Mouse (Mus musculus) embryonic facial prominence, embryonic 15.5 days (tissue): ENCODE measurements around the gene Ccdc91. TPM values are rescaled to one million over a fixed set of nuclear protein-coding genes. Genes with fewer than 3 reads are reported as not detected.

Experiments
- ATAC-seq: fragments of 200-750 bp; cut with Nextera tagmentation; 2 replicates; pipeline ENCODE4 v1.8.0; 2017; ENCODE audit warnings: low read depth, moderate TSS enrichment; ENCODE audit not compliant: insufficient number of reproducible peaks, low FRiP score, low TSS enrichment
- H3K27ac ChIP-seq: fragments of 300-500 bp; sonication (generic); replicated peaks from 2 replicates; pipeline ENCODE4 v1.5.1; 2015; ENCODE audit warnings: mild to moderate bottlenecking, inconsistent platforms
- H3K27me3 ChIP-seq: fragments of 300-500 bp; sonication (generic); 2 replicates; pipeline ENCODE4 v1.6.1; 2015; ENCODE audit warnings: inconsistent platforms
- H3K36me3 ChIP-seq: fragments of 300-500 bp; sonication (generic); 2 replicates; pipeline ENCODE4 v1.6.1; 2015; ENCODE audit warnings: mild to moderate bottlenecking, inconsistent platforms
- H3K4me1 ChIP-seq: fragments of 300-500 bp; sonication (generic); 2 replicates; pipeline ENCODE4 v1.6.1; 2015; ENCODE audit warnings: inconsistent platforms
- H3K4me2 ChIP-seq: fragments of 300-500 bp; sonication (generic); replicated peaks from 2 replicates; pipeline ENCODE4 v1.6.1; 2015; ENCODE audit warnings: mild to moderate bottlenecking, inconsistent platforms
- H3K4me3 ChIP-seq: fragments of 300-500 bp; sonication (generic); replicated peaks from 2 replicates; pipeline ENCODE4 v1.5.1; 2015; ENCODE audit warnings: mild to moderate bottlenecking, inconsistent platforms
- H3K9ac ChIP-seq: fragments of 300-500 bp; sonication (generic); 2 replicates; pipeline ENCODE4 v1.6.1; 2015; ENCODE audit warnings: inconsistent platforms
- H3K9me3 ChIP-seq: fragments of 300-500 bp; sonication (generic); replicated peaks from 2 replicates; pipeline ENCODE4 v1.6.1; 2016; ENCODE audit warnings: inconsistent platforms
- WGBS: fragments of 180-500 bp; shearing (Covaris S2); methylation state at CpG from one replicate; pipeline ENCODE4 v1.1.7; 2015; 5-methylcytosine and 5-hydroxymethylcytosine counted together
- polyA plus RNA-seq: library from polyadenylated mRNA; unstranded; fragments of >200 nt; fragmentation: Nextera tagmentation; extraction: Ambion mirVana; gene quantifications from 2 replicates; pipeline ENCODE4 v1.2.1, GENCODE M21; 2015

Ccdc91 gene
- polyA plus RNA-seq, 1 experiment from 2014 or later: 31.0 TPM

DNA sequence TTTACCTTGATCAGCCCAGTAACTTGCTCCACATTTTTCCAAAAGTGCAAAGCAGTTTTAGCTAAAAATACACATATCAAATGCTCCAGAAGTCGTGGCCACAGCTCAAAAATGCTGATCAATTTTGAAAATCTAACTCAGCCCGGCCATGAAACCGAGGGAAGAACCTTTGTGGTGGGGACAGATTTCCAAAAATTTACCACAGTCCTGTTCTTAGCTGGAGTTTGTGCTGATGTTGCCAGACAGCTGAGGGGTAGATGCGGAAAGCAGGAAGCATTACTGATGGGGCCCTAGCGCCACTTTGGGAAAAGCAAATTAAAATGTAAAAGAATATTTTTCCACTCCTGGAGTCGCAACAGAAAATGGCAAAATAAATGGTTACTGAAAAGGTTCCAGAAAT is 31.6 kb downstream of the Ccdc91 start:
- no peak overlapping the region for H3K9ac ChIP-seq
- 0 out of 2 replicates have a peak overlapping the region, but pooled peaks have one; percentile 2 for H3K4me2 ChIP-seq
- no peak for ATAC-seq
- H3K4me3 ChIP-seq: no peak overlapping the region
- H3K27me3 ChIP-seq: no peaks in the 10 kb centered on the region
- peak overlapping the region; percentile 48; the same call in 1 of the 2 replicates for H3K27ac ChIP-seq
- WGBS: 57% methylated on average over 6 of the region's 6 CpGs
- H3K9me3 ChIP-seq: no peaks in the 10 kb centered on the region
- H3K36me3 ChIP-seq: no peaks in the 10 kb centered on the region
- H3K4me1 ChIP-seq: peaks cover 18% of the 10 kb centered on the region

DNA sequence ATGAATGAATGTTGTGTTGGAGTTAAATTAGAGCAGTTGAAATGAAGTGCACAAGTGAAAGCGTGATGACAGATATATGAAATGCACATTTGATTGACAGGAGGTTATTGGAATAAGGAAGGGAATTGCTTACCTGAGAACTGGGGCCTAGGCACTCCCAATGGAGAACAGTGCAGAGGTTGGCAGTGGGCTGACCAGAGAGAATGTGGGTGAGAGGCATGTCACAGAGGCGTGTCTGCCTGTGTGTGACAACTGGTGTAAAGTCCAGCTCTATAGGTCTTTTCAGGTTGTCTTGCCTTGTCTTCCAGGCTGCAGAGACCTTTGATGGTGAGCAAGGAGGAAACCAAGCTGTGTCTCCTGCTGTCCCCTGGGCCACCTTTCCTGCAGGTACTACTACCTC is 34.9 kb downstream of the Ccdc91 start:
- no peak overlapping the region for H3K4me2 ChIP-seq
- ATAC-seq: no peak
- no peak overlapping the region for H3K4me3 ChIP-seq
- WGBS: 93% methylated on average over 2 of the region's 2 CpGs
- no peak overlapping the region for H3K9ac ChIP-seq
- peaks cover 17% of the 10 kb centered on the region for H3K4me1 ChIP-seq
- no peaks in the 10 kb centered on the region for H3K27me3 ChIP-seq
- no peaks in the 10 kb centered on the region for H3K9me3 ChIP-seq
- H3K27ac ChIP-seq: no peak overlapping the region
- peaks cover 5% of the 10 kb centered on the region; the same call in 1 of the 2 replicates for H3K36me3 ChIP-seq

DNA sequence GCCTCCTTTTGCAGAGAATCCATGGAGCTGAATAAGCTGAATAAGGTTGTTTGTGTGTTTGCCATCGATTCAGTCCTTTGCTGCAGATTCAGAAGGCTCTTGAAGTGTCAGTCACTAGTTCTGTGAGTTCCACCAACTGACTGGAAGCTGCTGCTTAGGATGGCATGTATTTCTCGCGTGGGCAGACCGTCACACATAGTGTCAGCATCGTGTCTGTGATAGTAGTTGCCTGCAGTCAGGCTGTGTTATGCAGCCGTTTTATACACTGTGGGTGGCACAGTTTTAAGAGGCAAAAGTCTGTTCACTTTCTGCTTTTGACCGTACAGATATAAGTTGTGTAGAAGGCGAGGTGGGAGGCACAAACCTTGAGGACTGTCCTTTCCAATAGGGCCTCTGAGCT is 42.3 kb downstream of the Ccdc91 start:
- no peak overlapping the region for H3K4me2 ChIP-seq
- H3K27ac ChIP-seq: no peak overlapping the region
- peaks cover 5% of the 10 kb centered on the region; the same call in 1 of the 2 replicates for H3K36me3 ChIP-seq
- no peak overlapping the region for H3K4me3 ChIP-seq
- H3K4me1 ChIP-seq: no peaks in the 10 kb centered on the region
- H3K9ac ChIP-seq: no peak overlapping the region
- no peak for ATAC-seq
- 70% methylated on average over 8 of the region's 8 CpGs for WGBS
- H3K27me3 ChIP-seq: no peaks in the 10 kb centered on the region
- no peaks in the 10 kb centered on the region for H3K9me3 ChIP-seq

DNA sequence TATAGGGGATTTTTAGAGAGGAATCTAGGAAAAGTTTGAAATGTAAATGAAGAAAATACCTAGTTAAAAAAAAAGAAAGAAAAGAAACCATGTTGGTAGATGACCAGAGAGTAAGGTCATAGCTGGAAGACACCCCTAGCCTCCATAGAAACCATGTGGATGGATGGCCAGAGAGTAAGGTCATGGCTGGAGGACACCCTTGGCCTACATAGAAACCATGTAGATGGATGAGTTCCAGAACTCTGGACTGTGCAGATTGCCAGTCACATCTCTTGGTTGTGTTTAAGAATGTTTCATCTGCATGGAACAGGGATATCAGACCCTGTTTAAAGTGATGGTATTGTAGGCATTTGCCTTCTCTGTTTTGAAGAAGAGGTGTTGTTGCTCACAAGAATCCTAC is 49.6 kb downstream of the Ccdc91 start:
- Histone ChIP-seq H3K4me3 (no peak overlapping the region), H3K27me3 (no peaks in the 10 kb centered on the region), H3K36me3 (no peaks in the 10 kb centered on the region), H3K9me3 (no peaks in the 10 kb centered on the region), H3K4me2 (no peak overlapping the region), H3K27ac (no peak overlapping the region), H3K4me1 (no peaks in the 10 kb centered on the region), H3K9ac (no peak overlapping the region)
- no peak for ATAC-seq

- WGBS: 87% methylated on average over 5 of the region's 5 CpGs
- H3K4me3 ChIP-seq: no peak overlapping the region
- no peak overlapping the region for H3K9ac ChIP-seq
- H3K9me3 ChIP-seq: no peaks in the 10 kb centered on the region
- H3K27ac ChIP-seq: no peak overlapping the region
- no peaks in the 10 kb centered on the region for H3K36me3 ChIP-seq
- H3K4me2 ChIP-seq: no peak overlapping the region
- ATAC-seq: no peak
- H3K4me1 ChIP-seq: no peaks in the 10 kb centered on the region
- H3K27me3 ChIP-seq: no peaks in the 10 kb centered on the region
These were observed 59.3 kb downstream of the Ccdc91 start for GRCm38 (mm10) chr6:147534971-147535370.

GRCm38 (mm10) chr6:147538236-147538635 is 62.6 kb downstream of the Ccdc91 start:
- Histone ChIP-seq H3K27ac (no peak overlapping the region), H3K4me2 (no peak overlapping the region)
- WGBS: 88% methylated on average over 5 of the region's 5 CpGs

GRCm38 (mm10) chr6:147539056-147539600 is 63.5 kb downstream of the Ccdc91 start:
- no peak for ATAC-seq

More at GRCm38 (mm10) chr6:147538236-147538635, 62.6 kb downstream of the Ccdc91 start:
- no peak overlapping the region for H3K9ac ChIP-seq
- H3K4me3 ChIP-seq: no peak overlapping the region
- H3K27me3 ChIP-seq: no peaks in the 10 kb centered on the region
- ATAC-seq: no peak
- no peaks in the 10 kb centered on the region for H3K9me3 ChIP-seq
- no peaks in the 10 kb centered on the region for H3K4me1 ChIP-seq
- H3K36me3 ChIP-seq: no peaks in the 10 kb centered on the region

DNA sequence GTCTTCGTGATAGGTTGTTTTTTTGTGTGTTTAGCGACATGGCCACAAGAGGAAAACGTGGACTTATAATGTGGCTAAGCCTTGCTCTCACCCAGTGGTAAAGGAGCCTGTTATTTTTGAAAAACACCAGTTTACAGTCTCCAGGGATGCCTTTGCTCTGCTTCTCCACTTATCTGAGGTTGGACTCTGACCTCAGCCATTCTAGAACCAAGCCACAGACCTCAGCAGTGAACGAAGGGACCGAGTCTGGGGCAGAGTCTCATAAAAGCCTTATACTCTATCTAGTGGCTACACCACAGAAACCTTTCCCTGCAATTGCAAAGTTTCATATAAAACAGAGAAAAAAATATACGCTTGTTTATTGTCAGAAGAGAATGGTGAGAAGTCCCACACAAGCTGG is 65.3 kb downstream of the Ccdc91 start:
- Histone ChIP-seq H3K36me3 (no peaks in the 10 kb centered on the region), H3K9me3 (no peaks in the 10 kb centered on the region), H3K4me3 (no peak overlapping the region), H3K4me1 (no peaks in the 10 kb centered on the region), H3K27ac (no peak overlapping the region), H3K27me3 (no peaks in the 10 kb centered on the region), H3K9ac (no peak overlapping the region), H3K4me2 (no peak overlapping the region)
- ATAC-seq: peak; percentile 65; the same call in 1 of the 2 replicates
- WGBS: 78% methylated on average over 6 of the region's 6 CpGs

More at GRCm38 (mm10) chr6:147539056-147539600, 63.5 kb downstream of the Ccdc91 start:
- Histone ChIP-seq H3K27ac (no peak overlapping the region), H3K27me3 (no peaks in the 10 kb centered on the region), H3K36me3 (no peaks in the 10 kb centered on the region), H3K4me2 (no peak overlapping the region), H3K4me3 (no peak overlapping the region), H3K4me1 (no peaks in the 10 kb centered on the region), H3K9ac (no peak overlapping the region), H3K9me3 (no peaks in the 10 kb centered on the region)
- WGBS: 78% methylated on average over 7 of the region's 7 CpGs

DNA sequence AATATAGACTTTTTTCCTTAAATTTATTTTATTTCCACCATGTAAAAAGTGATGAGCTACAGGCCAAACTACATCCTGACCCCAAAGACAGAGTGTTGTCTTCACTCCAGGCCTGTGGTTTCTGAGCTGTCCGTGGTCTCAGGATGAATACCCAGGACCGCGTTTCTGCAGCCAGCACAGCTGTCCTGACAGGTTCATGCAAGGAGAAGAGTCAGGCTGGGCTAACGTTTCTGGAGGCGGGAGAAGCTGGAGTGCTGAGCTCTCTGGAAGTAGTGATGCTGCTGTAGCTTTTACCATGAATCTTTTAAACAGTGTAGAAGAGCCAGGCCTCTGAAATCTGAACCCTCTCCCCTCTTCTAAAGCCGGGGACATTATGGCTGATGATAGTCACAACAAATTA is 80.0 kb downstream of the Ccdc91 start:
- WGBS: 34% methylated on average over 6 of the region's 6 CpGs
- Histone ChIP-seq H3K4me1 (no peaks in the 10 kb centered on the region), H3K9me3 (no peaks in the 10 kb centered on the region)

DNA sequence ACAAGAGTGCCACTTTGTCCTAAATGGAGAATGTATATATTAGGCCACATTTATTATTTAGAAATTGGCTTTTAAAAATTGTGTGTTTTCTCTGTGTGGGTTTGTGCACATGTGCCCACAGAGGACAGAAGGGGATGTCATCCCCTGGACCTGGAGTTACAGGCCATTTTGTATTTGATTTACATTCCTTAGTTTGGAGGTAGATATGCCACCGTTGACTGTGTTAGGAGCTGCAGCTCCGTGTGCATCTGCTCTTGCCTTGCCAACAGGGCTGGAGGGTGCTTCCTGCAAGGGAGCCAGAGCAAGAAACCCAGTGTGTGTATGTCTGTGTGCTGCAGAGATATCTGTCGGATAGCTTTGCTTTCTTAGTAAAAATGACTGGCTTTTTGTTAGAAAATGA is 83.7 kb downstream of the Ccdc91 start:
- no peak for ATAC-seq
- 72% methylated on average over 3 of the region's 3 CpGs for WGBS
- no peak overlapping the region for H3K27ac ChIP-seq
- H3K9ac ChIP-seq: no peak overlapping the region
- no peaks in the 10 kb centered on the region for H3K9me3 ChIP-seq
- H3K4me2 ChIP-seq: no peak overlapping the region
- H3K36me3 ChIP-seq: no peaks in the 10 kb centered on the region
- H3K27me3 ChIP-seq: no peaks in the 10 kb centered on the region
- H3K4me1 ChIP-seq: no peaks in the 10 kb centered on the region
- no peak overlapping the region for H3K4me3 ChIP-seq

More for the DNA sequence above, 80.0 kb downstream of the Ccdc91 start:
- Histone ChIP-seq H3K4me3 (no peak overlapping the region), H3K9ac (no peak overlapping the region), H3K4me2 (no peak overlapping the region), H3K36me3 (no peaks in the 10 kb centered on the region), H3K27ac (no peak overlapping the region), H3K27me3 (no peaks in the 10 kb centered on the region)
- no peak for ATAC-seq

GRCm38 (mm10) chr6:147560436-147560835 is 84.8 kb downstream of the Ccdc91 start:
- Histone ChIP-seq H3K4me2 (no peak overlapping the region), H3K36me3 (no peaks in the 10 kb centered on the region), H3K4me1 (no peaks in the 10 kb centered on the region), H3K9ac (no peak overlapping the region), H3K27ac (no peak overlapping the region), H3K4me3 (no peak overlapping the region), H3K9me3 (no peaks in the 10 kb centered on the region), H3K27me3 (no peaks in the 10 kb centered on the region)
- no peak for ATAC-seq

- Histone ChIP-seq H3K9ac (no peak overlapping the region), H3K4me1 (peaks cover 12% of the 10 kb centered on the region; the same call in 1 of the 2 replicates), H3K27ac (no peak overlapping the region), H3K36me3 (no peaks in the 10 kb centered on the region), H3K9me3 (no peaks in the 10 kb centered on the region), H3K4me3 (no peak overlapping the region), H3K4me2 (no peak overlapping the region), H3K27me3 (no peaks in the 10 kb centered on the region)
- peak; percentile 43; the same call in 1 of the 2 replicates for ATAC-seq
- 79% methylated on average over 5 of the region's 5 CpGs for WGBS
These were observed 93.6 kb downstream of the Ccdc91 start for GRCm38 (mm10) chr6:147569246-147569645.
